Mouse (Mus musculus): Measurements from ENCODE around the gene Gcdh. TPM values are rescaled to one million over a fixed set of nuclear protein-coding genes. Genes with fewer than 3 reads are reported as not detected.

Gene Gcdh
- total RNA-seq, 1 experiment from 2014 or later: 21.5 TPM

- ATAC-seq (ENCODE audit: extremely low read depth, insufficient number of reproducible peaks, low FRiP score, poor library complexity, severe bottlenecking): peak; percentile 95
Measured at GRCm38 (mm10) chr8:84840248-84840999, 53.3 kb downstream of the Gcdh start, which contains the start of gene Rad23a. Gene Rad23a (minus strand): TSS chr8:84840665.

GRCm38 (mm10) chr8:84839875-84840247 is 53.9 kb downstream of the Gcdh start:
- ATAC-seq (ENCODE audit: extremely low read depth, insufficient number of reproducible peaks, low FRiP score, poor library complexity, severe bottlenecking): no peak

- no peak for ATAC-seq (ENCODE audit: extremely low read depth, insufficient number of reproducible peaks, low FRiP score, poor library complexity, severe bottlenecking)
Measured at GRCm38 (mm10) chr8:84839411-84839810, 54.3 kb downstream of the Gcdh start.

DNA sequence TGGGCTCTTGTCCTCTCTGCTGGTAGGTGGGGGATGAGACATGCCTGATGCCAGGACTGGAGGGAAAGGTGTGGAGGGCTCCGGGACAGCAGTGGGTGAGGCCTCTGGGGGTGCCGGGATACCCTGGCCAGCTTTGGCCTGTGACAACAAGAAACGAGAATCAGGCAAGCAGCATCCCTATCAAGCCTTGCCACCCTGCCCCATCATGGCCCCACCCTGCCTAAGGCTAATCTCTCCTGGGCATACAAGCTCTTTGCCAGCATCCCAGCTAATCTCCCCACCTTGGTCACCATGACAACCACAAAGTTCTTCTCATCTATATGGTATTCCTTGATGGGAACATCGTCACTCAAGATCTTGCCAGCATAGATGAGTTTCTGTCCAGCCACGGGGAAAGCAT is 55.2 kb downstream of the Gcdh start:
- ATAC-seq (ENCODE audit: extremely low read depth, insufficient number of reproducible peaks, low FRiP score, poor library complexity, severe bottlenecking): no peak

GRCm38 (mm10) chr8:84837912-84838470 is 55.7 kb downstream of the Gcdh start:
- no peak for ATAC-seq (ENCODE audit: extremely low read depth, insufficient number of reproducible peaks, low FRiP score, poor library complexity, severe bottlenecking)

- no peak for ATAC-seq (ENCODE audit: extremely low read depth, insufficient number of reproducible peaks, low FRiP score, poor library complexity, severe bottlenecking)
Measured at GRCm38 (mm10) chr8:84837149-84837911, 56.4 kb downstream of the Gcdh start.

Other genes with a start within 250 kb of the Gcdh start
- gene Ier2, start 231.1 kb downstream of the Gcdh start, total RNA-seq (2017): 115 and 124 TPM in 2 replicates
- gene Trmt1, start 207.6 kb downstream of the Gcdh start, total RNA-seq (2017): 83.2 and 89.7 TPM in 2 replicates
- gene Nacc1, start 206.1 kb downstream of the Gcdh start, total RNA-seq (2017): 30.2 and 33.9 TPM in 2 replicates
- 54.5 and 59.7 TPM in 2 replicates for gene Lyl1, start 192.5 kb downstream of the Gcdh start, total RNA-seq (2017)
- 0.61 and 3.4 TPM in 2 replicates for gene G430095P16Rik, start 170.9 kb downstream of the Gcdh start, total RNA-seq (2017)
- 1.7 and 3.4 TPM in 2 replicates for gene Nfix, start 93.6 kb downstream of the Gcdh start, total RNA-seq (2017)
- gene Dand5, start 71.1 kb downstream of the Gcdh start, total RNA-seq (2017): 4.5 and 5.5 TPM in 2 replicates
- gene Gadd45gip1, start 62.4 kb downstream of the Gcdh start, total RNA-seq (2017): 14.1 and 16.7 TPM in 2 replicates
- 46.6 and 57.8 TPM in 2 replicates for gene Rad23a, start 53.3 kb downstream of the Gcdh start, total RNA-seq (2017)
- 690 and 751 TPM in 2 replicates for gene Calr, start 47.0 kb downstream of the Gcdh start, total RNA-seq (2017)
- gene Farsa, start 36.9 kb downstream of the Gcdh start, total RNA-seq (2017): 50.7 and 56.2 TPM in 2 replicates
- gene Syce2, start 21.8 kb downstream of the Gcdh start, total RNA-seq (2017): 4.4 and 5.5 TPM in 2 replicates
- gene Klf1, start 8.0 kb upstream of the Gcdh start, total RNA-seq (2017): not detected in 2 replicates
- gene Dnase2a, start 14.6 kb upstream of the Gcdh start, total RNA-seq (2017): 31.7 and 34.7 TPM in 2 replicates
- 0.12 and 0.23 TPM in 2 replicates for gene Mast1, start 43.4 kb upstream of the Gcdh start, total RNA-seq (2017)
- gene Rtbdn, start 53.1 kb upstream of the Gcdh start, total RNA-seq (2017): not detected in 2 replicates
- gene Gm49661, start 75.5 kb upstream of the Gcdh start, total RNA-seq (2017): not detected in 2 replicates
- gene Prdx2, start 75.7 kb upstream of the Gcdh start, total RNA-seq (2017): 92.5 and 96.9 TPM in 2 replicates
- gene Rnaseh2a, start 75.8 kb upstream of the Gcdh start, total RNA-seq (2017): 26.5 and 36.0 TPM in 2 replicates
- 867 and 1,013 TPM in 2 replicates for gene Junb, start 84.8 kb upstream of the Gcdh start, total RNA-seq (2017)
- gene Hook2, start 96.7 kb upstream of the Gcdh start, total RNA-seq (2017): 8.6 and 12.0 TPM in 2 replicates
- not detected in 2 replicates for gene Best2, start 120.6 kb upstream of the Gcdh start, total RNA-seq (2017)
- gene Asna1, start 131.4 kb upstream of the Gcdh start, total RNA-seq (2017): 38.9 and 43.1 TPM in 2 replicates
- 124 and 193 TPM in 2 replicates for gene Trir, start 132.9 kb upstream of the Gcdh start, total RNA-seq (2017)
- gene Tnpo2, start 143.0 kb upstream of the Gcdh start, total RNA-seq (2017): 16.9 TPM in 2 replicates
- gene Fbxw9, start 166.1 kb upstream of the Gcdh start, total RNA-seq (2017): 6.3 and 7.9 TPM in 2 replicates
- not detected in 2 replicates for gene Gm5741, start 174.1 kb upstream of the Gcdh start, total RNA-seq (2017)
- 41.9 and 48.2 TPM in 2 replicates for gene Dhps, start 177.8 kb upstream of the Gcdh start, total RNA-seq (2017)
- 22.0 and 23.6 TPM in 2 replicates for gene Wdr83os, start 186.8 kb upstream of the Gcdh start, total RNA-seq (2017)
- 15.8 and 17.6 TPM in 2 replicates for gene Wdr83, start 187.4 kb upstream of the Gcdh start, total RNA-seq (2017)
- gene Man2b1, start 189.3 kb upstream of the Gcdh start, total RNA-seq (2017): 192 and 197 TPM in 2 replicates
- gene Zfp791, start 229.2 kb upstream of the Gcdh start, total RNA-seq (2017): not detected in 2 replicates

Measured in neutrophil, adult 5-6 weeks (primary cell).